Mouse (Mus musculus) mouse embryonic stem cell (cell line): ENCODE data around the gene Dhrs4.

Source experiments
- in situ Hi-C, 2 experiments: fragments of 300-500 bp; cut with MboI; formaldehyde crosslinking; loops; 1 replicate in 1 of 2; 3 replicates in 1 of 2; pipeline ENCODE4 v1.14.3; 2019 to 2020; ENCODE audit warnings: low sequenced_read_pairs in 2 of 2, low pct_unique_long_range_greater_than_20kb in 1 of 2, mixed read lengths in 1 of 2; ENCODE audit not compliant: unreplicated experiment in 1 of 2

Gene Dhrs4

DNA sequence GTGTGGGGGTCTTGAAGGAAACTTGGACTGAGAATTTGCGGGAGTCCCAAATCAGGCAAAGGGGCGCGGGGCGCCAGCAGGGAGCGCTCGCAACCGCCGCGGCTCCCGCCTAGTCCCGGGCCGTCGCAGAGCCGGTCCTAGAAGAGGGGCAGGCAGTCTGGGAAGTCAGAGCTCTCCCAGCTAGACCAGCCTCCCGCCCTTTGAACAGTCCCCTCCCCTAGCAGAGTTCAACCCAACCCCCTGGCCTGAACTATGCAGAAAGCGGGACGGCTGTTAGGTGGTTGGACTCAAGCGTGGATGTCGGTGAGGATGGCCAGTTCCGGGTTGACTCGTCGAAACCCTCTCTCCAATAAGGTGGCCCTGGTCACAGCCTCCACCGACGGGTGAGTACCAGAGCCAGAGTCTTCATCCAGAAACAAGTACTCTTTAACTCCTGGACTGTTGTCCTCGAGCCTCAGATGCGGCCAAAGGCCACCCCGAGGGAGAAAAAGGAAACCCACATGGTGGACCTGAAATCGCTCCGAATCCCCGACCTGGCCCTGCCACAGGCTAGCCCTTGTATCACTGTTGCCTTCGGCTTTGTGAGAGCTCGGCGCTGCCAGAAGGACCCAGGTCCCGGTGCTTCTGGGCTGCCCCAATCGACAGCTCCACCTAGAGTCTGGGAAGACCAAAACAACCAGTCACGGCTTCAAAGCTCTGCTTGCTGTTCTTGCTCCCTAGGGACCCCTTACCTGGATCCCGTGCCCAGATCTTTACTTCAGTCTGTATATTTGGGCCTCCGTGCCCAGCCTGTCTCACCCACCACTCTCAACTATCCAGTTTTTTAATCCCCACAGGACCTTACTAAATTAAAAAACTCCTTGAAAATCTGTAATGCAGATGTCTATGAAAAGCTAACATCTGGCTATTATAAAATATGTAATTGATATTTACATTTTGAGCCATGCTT, at the start of gene Dhrs4:
Gene Dhrs4 (plus strand): TSS at position 108 of the 949 bp plus-strand sequence.
- in situ Hi-C loops: no loop called here

DNA sequence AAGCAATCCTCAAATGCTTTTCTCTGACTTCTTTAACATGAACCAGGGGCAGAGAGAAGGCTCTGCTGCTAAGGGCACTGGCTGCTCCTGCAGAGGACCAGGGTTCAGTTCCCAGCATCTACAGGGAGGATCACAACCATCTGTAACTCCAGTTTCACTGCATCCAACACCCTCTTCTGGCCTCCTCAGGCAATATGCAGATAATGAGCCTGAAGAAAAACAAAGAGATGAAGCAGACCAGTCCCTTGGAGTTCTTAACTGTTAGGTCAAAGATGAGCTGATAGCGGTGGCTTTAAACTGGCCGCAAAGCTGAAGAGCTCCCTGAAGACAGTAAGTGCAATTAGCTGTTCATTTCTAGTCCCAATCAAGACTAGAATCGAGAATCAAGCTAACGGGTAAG, 48.3 kb upstream of the Dhrs4 start:
- in situ Hi-C loops: loop anchor here (10.0 kb wide), 3 partner anchors 135 to 315 kb away; partner anchors contain the start of gene Jph4 (in 1 of the 2)

DNA sequence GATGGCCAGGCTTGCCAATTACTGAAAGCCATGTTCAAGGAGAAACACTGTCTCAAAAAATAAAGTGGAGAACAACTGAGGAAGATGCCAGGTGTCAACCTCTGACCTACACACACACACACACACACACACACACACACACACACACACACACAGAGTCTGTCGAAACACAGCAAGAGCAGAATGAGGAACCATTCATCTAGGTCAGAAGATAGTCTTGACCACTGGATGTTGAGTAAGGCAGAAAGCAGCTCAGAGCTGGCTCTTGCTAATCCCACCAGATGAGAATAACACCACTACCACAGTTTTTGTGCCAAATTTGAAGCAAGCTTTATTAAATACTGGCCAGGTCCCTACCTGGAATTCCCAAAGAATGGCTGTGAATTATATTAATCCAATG, 45.5 kb upstream of the Dhrs4 start:
- in situ Hi-C loops: loop anchor here (10.0 kb wide), 3 partner anchors 138 to 318 kb away; partner anchors contain the start of gene Jph4 (in 1 of the 2)

DNA sequence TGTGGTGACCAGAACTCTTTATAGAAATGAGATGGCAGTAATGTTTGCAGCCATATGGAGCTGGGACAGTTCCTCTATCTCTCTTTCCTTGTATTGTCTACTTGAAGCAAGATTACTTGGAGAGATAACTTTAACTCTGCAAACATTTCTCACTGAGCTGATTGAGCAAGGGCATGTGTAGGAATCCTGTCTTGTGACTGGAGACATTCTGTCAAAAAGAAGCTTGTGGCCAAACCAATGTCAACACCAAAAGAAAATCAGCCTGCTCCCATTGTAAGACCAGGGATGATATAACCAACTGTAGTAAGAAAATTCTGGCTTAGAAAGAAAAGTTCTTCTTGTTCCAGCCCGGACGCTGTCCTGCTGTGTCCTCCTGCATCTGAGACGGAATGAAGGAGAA, 43.7 kb upstream of the Dhrs4 start:
- in situ Hi-C loops: loop anchor here (5.0 to 10.0 kb wide), 4 partner anchors 140 to 320 kb away; partner anchors contain the start of gene Jph4 (in 1 of the 2)

DNA sequence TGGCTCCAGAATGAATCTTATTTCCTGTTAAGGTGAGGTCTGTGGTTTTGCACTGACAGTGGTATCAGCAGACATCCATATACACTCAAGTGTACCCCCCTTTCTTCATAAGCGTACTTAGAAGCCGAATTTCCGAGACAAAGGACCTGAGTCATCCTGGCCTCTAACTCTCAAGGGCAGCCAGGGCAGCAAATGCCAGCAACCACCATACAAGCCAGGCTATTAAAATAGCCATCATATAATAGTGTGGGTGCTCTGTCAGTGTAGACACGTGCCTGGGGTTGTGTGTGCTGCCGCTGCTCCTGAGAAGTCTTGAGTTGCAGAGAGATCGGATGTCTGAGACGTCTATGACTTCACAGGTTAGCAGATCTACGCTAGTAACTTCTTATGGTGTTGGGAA, 41.4 kb upstream of the Dhrs4 start:
- in situ Hi-C loops: loop anchor here (5.0 to 10.0 kb wide), 4 partner anchors 142 to 322 kb away; partner anchors contain the start of gene Jph4 (in 1 of the 2)

DNA sequence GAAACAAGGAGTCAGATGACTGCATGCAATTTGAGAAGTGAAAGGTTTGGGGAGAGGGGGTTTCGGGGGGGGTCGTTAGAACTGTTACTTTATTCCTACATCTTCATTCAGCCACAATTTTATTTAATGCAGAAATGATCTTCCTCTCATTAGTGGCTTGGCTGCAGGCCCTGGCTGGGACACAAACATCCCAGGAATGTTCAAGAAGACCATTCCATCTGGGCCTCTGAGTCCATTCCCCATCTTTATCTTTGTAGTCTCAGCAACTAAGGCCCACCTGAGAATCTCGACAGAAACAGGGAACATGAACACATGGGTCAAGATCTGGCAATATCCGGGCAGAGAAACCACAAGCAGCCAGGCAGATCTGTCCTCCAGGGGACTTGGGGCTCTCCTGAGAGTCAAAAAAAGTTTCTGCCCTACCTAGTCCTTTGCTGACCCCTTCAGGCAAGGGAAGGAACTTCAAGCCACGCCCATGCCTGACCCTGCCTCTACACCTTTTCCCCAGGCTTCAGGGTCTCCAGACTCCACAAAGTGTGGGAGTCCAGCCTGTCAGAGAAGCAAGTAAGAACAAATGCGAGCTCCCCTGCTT, 40.3 kb upstream of the Dhrs4 start:
- in situ Hi-C loops: loop anchor here (5.0 to 10.0 kb wide), 4 partner anchors 143 to 323 kb away; partner anchors contain the start of gene Jph4 (in 1 of the 2)

DNA sequence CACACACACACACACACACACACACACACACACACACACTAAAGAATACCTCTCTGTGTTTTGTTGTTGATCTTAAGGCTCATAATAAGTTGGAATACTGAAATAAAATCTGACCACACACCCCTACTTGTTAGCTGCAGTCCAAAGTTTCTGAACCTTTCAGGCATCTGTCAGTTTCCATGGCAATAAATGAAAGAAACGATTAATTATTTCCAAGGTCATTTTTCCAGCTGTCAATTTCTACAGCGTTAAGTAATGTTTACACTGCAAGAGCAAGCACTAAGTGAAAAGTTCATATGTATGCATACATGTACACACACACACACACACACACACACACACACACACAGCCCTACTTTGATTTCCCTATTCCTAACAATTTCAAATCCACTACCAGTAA, 20.9 kb upstream of the Dhrs4 start:
- in situ Hi-C loops: loop anchor here in 1 of 2 experiments (10.0 kb wide), 1 partner anchor 333 kb away; no protein-coding TSS in a partner anchor

DNA sequence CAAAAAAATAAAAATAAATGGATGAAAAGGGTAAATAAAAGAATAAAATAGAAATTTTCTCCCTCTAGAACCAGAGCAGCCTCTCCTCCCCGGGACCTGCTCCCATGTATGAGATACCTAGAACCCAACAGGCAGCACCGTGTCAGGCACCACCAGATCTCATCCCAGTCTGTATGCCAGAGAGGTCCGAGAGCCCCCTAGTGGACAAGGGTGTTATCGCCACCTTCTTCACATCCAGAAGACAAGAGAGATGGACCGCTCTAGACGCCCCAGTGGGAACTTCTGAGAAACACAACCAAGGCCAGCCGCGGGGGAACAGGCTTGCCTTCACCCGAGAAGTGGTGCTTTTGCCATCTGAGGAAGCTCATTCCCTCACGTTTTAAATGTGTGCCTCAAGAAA, 20.3 kb upstream of the Dhrs4 start:
- in situ Hi-C loops: loop anchor here in 1 of 2 experiments (10.0 kb wide), 1 partner anchor 333 kb away; no protein-coding TSS in a partner anchor

DNA sequence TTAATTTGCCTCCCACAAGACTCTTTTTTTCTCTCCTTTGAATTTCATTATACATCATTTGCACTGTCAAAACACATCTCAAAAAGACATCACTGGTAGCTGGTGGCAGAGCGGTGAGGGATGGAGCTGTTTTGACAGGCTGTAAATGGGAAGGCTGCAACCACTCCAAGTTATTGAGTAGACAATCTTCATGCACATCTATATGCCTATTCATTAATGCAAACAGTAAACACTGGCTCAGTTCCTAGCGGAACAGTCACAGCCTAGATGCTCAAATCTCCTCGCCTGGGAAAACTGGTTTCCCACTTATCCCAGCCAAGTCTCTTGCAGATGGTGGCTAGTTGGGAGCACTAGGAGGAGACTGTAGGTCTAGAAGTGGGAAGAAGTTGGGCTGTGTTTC, 19.8 kb upstream of the Dhrs4 start:
- in situ Hi-C loops: loop anchor here in 1 of 2 experiments (10.0 kb wide), 1 partner anchor 334 kb away; no protein-coding TSS in a partner anchor

DNA sequence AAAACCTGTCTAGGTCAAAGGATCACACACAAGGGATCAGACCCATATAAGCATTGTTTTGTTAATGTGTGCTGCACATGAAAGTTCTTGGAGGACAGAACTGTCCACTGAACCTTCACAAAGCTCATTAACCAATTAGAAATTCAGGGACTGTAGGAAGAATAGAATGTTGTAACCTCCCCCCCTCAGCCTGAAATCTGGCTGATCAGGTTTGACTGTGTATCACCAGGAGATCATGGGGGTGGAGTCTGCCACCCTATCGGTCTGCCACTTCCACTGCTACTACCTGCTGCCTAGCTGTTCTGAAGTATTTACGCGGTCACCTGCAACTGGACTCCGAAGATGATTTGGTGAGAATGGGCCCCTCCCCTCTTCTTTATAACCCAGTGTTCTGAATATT, 18.8 kb upstream of the Dhrs4 start:
- in situ Hi-C loops: loop anchor here in 1 of 2 experiments (10.0 kb wide), 1 partner anchor 335 kb away; no protein-coding TSS in a partner anchor

DNA sequence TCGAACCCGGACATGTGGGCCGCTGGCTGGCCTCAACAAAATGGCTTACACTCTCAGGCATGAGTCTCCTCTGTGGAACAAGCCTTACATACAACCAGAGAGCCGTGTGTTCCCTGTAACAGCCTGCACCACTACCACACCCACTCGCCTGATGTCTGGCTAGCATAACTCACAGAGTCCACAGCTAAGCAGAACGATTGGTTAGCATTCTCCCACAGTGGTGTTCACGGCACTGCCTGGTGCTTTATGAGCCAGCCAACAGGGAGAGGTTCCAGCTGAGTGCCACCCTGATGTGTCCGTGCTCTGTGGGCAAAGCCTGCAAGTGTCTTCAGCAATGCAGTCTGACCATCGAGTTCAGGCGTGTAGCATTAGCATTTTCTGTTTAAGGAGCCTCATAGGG, 18.3 kb upstream of the Dhrs4 start:
- in situ Hi-C loops: no loop called here

DNA sequence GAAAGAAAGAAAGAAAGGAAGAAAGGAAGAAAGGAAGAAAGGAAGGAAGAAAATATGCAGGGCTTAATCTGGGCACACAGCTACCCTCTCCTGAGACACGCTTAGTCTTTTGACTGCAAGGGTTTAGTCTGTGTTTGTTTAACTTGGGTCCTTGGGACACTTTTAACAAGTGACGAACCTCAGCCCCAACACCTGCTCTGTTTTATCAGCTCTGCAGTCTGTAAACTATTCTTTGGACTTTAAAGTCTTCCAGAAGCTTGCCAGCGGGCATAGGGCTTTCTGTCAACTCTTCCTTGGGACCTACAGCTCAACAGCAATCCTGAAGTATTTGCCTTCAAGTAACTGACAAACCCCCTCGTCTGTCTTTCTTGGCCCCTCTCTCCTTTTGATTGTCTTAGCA, 16.8 kb upstream of the Dhrs4 start:
- in situ Hi-C loops: no loop called here

DNA sequence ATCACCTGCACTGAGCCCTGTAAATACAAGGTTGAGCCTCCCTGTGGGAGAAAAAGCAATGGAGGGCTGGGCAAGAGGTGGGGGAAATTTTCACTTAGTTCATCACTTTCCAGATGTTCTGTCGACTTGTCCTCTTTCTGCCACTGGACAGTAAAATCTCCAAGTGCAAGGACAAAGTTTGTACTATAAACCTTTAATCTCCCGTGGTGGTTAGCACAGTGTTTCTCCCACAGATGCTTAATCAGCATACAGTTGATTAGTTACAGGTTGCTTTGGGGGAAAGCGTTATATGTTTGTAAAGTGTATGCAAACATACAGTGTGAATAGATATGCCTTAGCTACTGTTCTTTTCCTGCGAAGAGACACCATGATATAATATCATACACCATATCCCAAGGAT, 12.1 kb upstream of the Dhrs4 start:
- in situ Hi-C loops: no loop called here

DNA sequence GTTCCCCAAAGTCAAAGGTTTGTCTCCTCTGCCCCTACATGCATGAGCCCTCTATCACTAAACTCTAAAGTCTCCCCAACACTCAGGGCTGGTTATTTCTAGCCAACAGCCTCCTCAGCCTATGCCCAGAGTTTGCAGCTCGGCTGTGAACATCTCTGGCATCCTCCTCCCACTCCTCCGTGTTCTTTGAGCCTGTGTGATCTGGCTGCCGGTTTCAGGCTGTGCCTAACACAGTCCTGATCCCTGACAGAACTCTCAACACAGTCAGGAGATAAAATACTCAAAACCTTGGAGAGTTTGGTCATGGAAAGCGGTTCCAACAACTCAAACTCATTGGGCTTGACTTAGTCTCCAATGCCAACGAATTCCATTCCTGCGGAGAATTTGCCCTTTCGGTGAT, 11.4 kb upstream of the Dhrs4 start:
- in situ Hi-C loops: no loop called here

DNA sequence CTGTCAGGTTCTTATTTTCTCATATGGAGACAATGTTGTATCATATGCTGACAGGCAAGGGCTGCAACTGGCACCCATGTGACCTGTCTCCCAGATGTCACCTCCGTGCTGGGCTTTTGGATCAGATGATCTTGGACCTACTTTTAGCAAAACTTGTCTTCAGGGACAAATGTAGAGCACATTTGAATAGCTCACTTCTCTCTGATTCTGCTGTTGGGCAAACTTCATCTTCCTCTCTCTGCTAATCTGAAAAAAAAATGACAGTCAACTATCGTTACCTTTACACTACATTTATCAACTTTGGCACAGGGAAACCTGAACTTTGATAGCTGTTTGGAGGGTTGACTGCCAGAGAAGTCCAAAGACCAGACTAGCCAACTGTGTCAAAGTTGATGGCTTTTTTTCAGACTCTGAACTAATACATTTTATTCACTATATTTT, 10.2 kb upstream of the Dhrs4 start:
- in situ Hi-C loops: no loop called here

DNA sequence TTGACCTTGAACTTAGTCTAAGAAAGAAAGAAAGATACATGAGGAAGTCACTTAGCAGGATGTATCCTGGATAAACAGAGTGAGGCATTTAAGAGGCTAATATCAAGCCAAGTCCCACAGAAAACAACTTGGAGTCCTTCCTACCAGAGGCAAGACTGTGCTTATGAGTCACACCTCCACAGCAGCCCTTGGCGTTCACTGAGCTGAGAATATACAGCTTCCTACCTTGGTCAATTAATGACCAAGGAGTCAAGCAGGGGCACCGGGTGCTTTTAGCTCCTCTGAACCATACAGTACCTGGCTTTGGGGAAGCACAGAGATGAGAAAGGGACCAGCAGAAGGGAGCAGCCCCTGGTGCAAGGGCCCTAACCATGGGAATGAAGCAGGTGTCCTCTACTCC, 9.5 kb upstream of the Dhrs4 start:
- in situ Hi-C loops: no loop called here

DNA sequence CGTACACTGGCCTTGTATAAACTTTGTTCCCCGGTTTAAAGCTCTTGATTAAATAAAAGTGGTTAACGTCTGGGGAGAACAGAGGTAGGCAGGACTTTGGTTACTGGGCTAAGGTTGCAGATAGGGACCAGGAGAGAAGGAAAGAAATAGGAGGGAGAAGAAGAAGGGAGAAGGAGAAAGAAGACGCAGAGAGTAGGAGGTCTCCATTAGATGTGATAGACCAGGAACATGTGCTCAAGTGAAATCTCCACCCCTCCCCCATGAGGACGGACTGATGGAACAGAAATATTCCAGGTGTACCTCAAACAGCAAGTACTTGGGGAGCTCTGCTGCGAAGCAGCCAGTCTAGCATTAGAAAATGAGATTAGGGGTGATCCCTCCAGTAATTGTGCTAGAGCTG, 8.7 kb upstream of the Dhrs4 start:
- in situ Hi-C loops: no loop called here

DNA sequence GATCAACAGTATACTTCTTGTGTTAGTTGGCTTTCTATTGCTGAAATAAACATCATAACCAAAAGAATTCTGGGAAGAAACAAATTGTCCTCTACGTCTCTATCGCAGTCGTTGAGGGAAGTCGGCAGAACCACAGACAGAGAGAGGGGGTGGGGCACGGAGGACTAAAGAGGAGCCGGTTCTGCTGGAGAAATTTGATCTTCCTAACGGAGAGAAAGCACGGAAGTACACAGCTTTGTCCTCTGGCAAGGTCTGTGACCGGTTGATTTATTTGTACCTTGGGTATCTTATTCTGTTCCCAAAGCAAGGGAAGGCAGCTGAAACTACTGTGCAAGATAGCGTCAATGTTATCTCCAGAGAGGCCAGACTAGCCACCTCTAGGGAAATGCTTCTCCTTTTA, 7.8 kb upstream of the Dhrs4 start:
- in situ Hi-C loops: no loop called here

DNA sequence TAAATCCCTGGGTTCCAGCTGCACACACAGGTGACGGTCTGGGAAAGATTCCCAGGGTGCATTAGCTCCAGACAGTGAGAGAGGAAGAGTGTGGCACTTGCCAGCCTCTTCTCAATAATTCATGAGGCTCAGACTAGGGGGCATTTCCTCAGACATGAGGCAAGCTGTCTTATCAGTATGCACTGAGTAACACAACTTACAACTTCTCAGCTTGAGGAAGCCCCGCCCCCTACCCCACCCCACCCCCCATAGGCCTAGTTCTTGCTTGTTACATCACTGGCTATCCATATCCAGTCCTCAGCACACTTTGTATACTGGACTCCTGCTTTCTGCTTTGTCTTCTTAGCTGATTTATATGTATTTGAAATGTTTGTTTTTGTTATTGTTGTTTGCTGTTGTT, 2.9 kb upstream of the Dhrs4 start:
- in situ Hi-C loops: no loop called here
